Mouse (Mus musculus): Measurements from ENCODE around the gene Hkdc1. TPM values are rescaled to one million over a fixed set of nuclear protein-coding genes. Genes with fewer than 3 reads are reported as not detected.
"Not testable (repeated sequence)": the region's sequence is repeated elsewhere in the genome, so short reads cannot be mapped to it uniquely, and the experiment has no call there.

Hkdc1 gene
- 0.39 and 0.52 TPM in 2 replicates for polyA plus RNA-seq (2012; rRNA removed)

- DNase-seq (ENCODE audit: low read depth), result peak; percentile 4
- TF ChIP-seq CTCF (IDR thresholded peaks at IDR 0.05; ENCODE audit: borderline replicate concordance, extremely low read depth, insufficient read depth, insufficient read length) (no peak), POLR2A (IDR thresholded peaks at IDR 0.05; ENCODE audit: borderline replicate concordance, extremely low read depth, insufficient read depth, insufficient read length, poor library complexity, severe bottlenecking) (no peak)
Observed at GRCm38 (mm10) chr10:62422255-62422654, at the start of gene Hkdc1. Gene Hkdc1, minus strand, starts transcription at chr10:62422491.

GRCm38 (mm10) chr10:62471105-62471504 lies 48.8 kb upstream of the Hkdc1 start:
- DNase-seq (ENCODE audit: low read depth), result peak; percentile 33
- TF ChIP-seq CTCF (IDR thresholded peaks at IDR 0.05; ENCODE audit: borderline replicate concordance, extremely low read depth, insufficient read depth, insufficient read length) (no peak), POLR2A (IDR thresholded peaks at IDR 0.05; ENCODE audit: borderline replicate concordance, extremely low read depth, insufficient read depth, insufficient read length, poor library complexity, severe bottlenecking) (no peak)

- TF ChIP-seq POLR2A (IDR thresholded peaks at IDR 0.05; ENCODE audit: borderline replicate concordance, extremely low read depth, insufficient read depth, insufficient read length, poor library complexity, severe bottlenecking) (no peak), CTCF (IDR thresholded peaks at IDR 0.05; ENCODE audit: borderline replicate concordance, extremely low read depth, insufficient read depth, insufficient read length) (no peak)
- no peak for DNase-seq (ENCODE audit: low read depth)
Observed at GRCm38 (mm10) chr10:62469736-62470135, 47.4 kb upstream of the Hkdc1 start.

- no peak for DNase-seq (ENCODE audit: low read depth)
- TF ChIP-seq POLR2A (IDR thresholded peaks at IDR 0.05; ENCODE audit: borderline replicate concordance, extremely low read depth, insufficient read depth, insufficient read length, poor library complexity, severe bottlenecking) (no peak), CTCF (IDR thresholded peaks at IDR 0.05; ENCODE audit: borderline replicate concordance, extremely low read depth, insufficient read depth, insufficient read length) (no peak)
Observed at GRCm38 (mm10) chr10:62461321-62461720, 39.0 kb upstream of the Hkdc1 start.

- DNase-seq (ENCODE audit: low read depth), result not testable (repeated sequence)
Observed at GRCm38 (mm10) chr10:62452001-62452400, 29.7 kb upstream of the Hkdc1 start.

- no peak for DNase-seq (ENCODE audit: low read depth)
- no peak for TF ChIP-seq POLR2A (IDR thresholded peaks at IDR 0.05; ENCODE audit: borderline replicate concordance, extremely low read depth, insufficient read depth, insufficient read length, poor library complexity, severe bottlenecking)
- TF ChIP-seq CTCF (IDR thresholded peaks at IDR 0.05; ENCODE audit: borderline replicate concordance, extremely low read depth, insufficient read depth, insufficient read length), result no peak
Observed at GRCm38 (mm10) chr10:62450280-62450640, 28.0 kb upstream of the Hkdc1 start.

GRCm38 (mm10) chr10:62449364-62450279 lies 27.3 kb upstream of the Hkdc1 start, which contains the start of the genes 4930507D05Rik and Supv3l1:
Gene 4930507D05Rik, plus strand, starts transcription at chr10:62449489.
Gene Supv3l1, minus strand, starts transcription at chr10:62449738.
- peak; percentile 57; the same call in 1 of the 2 replicates for TF ChIP-seq POLR2A (IDR thresholded peaks at IDR 0.05; ENCODE audit: borderline replicate concordance, extremely low read depth, insufficient read depth, insufficient read length, poor library complexity, severe bottlenecking)
- no peak for TF ChIP-seq CTCF (IDR thresholded peaks at IDR 0.05; ENCODE audit: borderline replicate concordance, extremely low read depth, insufficient read depth, insufficient read length)

GRCm38 (mm10) chr10:62430427-62430826 lies 8.1 kb upstream of the Hkdc1 start:
- DNase-seq (ENCODE audit: low read depth), result no peak
- TF ChIP-seq POLR2A (IDR thresholded peaks at IDR 0.05; ENCODE audit: borderline replicate concordance, extremely low read depth, insufficient read depth, insufficient read length, poor library complexity, severe bottlenecking), result no peak

More at GRCm38 (mm10) chr10:62449364-62450279, 27.3 kb upstream of the Hkdc1 start, which contains the start of the genes 4930507D05Rik and Supv3l1:
- peak; percentile 98 for DNase-seq (ENCODE audit: low read depth)

GRCm38 (mm10) chr10:62425081-62425871 lies 3.0 kb upstream of the Hkdc1 start:
- TF ChIP-seq CTCF (IDR thresholded peaks at IDR 0.05; ENCODE audit: borderline replicate concordance, extremely low read depth, insufficient read depth, insufficient read length) (no peak), POLR2A (IDR thresholded peaks at IDR 0.05; ENCODE audit: borderline replicate concordance, extremely low read depth, insufficient read depth, insufficient read length, poor library complexity, severe bottlenecking) (no peak)
- DNase-seq (ENCODE audit: low read depth), result peak; percentile 35

- TF ChIP-seq CTCF (IDR thresholded peaks at IDR 0.05; ENCODE audit: borderline replicate concordance, extremely low read depth, insufficient read depth, insufficient read length) (no peak), POLR2A (IDR thresholded peaks at IDR 0.05; ENCODE audit: borderline replicate concordance, extremely low read depth, insufficient read depth, insufficient read length, poor library complexity, severe bottlenecking) (no peak)
- no peak for DNase-seq (ENCODE audit: low read depth)
Observed at GRCm38 (mm10) chr10:62421127-62421526, 1.2 kb downstream of the Hkdc1 start.

- no peak for TF ChIP-seq CTCF (IDR thresholded peaks at IDR 0.05; ENCODE audit: borderline replicate concordance, extremely low read depth, insufficient read depth, insufficient read length)
- TF ChIP-seq POLR2A (IDR thresholded peaks at IDR 0.05; ENCODE audit: borderline replicate concordance, extremely low read depth, insufficient read depth, insufficient read length, poor library complexity, severe bottlenecking), result no peak
- DNase-seq (ENCODE audit: low read depth), result no peak
Observed at GRCm38 (mm10) chr10:62420399-62420798, 1.9 kb downstream of the Hkdc1 start.

Measured in brain, embryonic 14.5 days (tissue).